ENCODE assay signal across 13 mouse cellular contexts in genomic region chrX:99481677-99482338, GRCm38 (mm10). TPM values are rescaled to one million over a fixed set of nuclear protein-coding genes. Genes with fewer than 3 reads are reported as not detected.
DNase-seq lines count a peak whose midpoint lies in the region; ATAC-seq and TF ChIP-seq lines count a peak whose summit lies in the region.
"Had no signal": no experiment of that assay in that cellular context is flagged by ENCODE, and none has a peak within 500 bp of the region (broad histone marks: within the 10 kb centered on the region; RNA-seq: fewer than 3 reads in every experiment).

No protein-coding gene starts in this region.

- no peak for DNase-seq in kidney, adult 11 months
- DNase-seq in MN1 (ENCODE audit: low spot score) = peak; percentile 24
- DNase-seq in adrenal gland, postnatal 4 days (ENCODE audit: low spot score in 2 of 2) = no peak
- DNase-seq in liver, postnatal 0 days = no peak
- DNase-seq: adrenal gland, adult 8-10 months; kidney, adult 9 months had no signal

- WGBS in kidney, embryonic 16.5 days = 48% methylated on average over 11 of the region's 12 CpGs
- 23% methylated on average over 11 of the region's 12 CpGs for WGBS in forebrain, embryonic 13.5 days
- WGBS in midbrain, embryonic 12.5 days = 40% methylated on average over 11 of the region's 12 CpGs
- WGBS in liver, postnatal 0 days (ENCODE audit: insufficient replicate concordance) = 58% methylated on average over 11 of the region's 12 CpGs

- ATAC-seq in kidney, embryonic 16.5 days (ENCODE audit: low FRiP score, low TSS enrichment) = peak; percentile 67
- ATAC-seq in forebrain, embryonic 13.5 days = peak; percentile 92
- peak; percentile 93 for ATAC-seq in midbrain, embryonic 12.5 days (ENCODE audit: low FRiP score, low read depth)
- no peak for ATAC-seq in liver, postnatal 0 days
- no peak for ATAC-seq in CD4-positive, CD25-positive, alpha-beta regulatory T cell, adult 4 months

- no peak overlapping the region for H3K4me3 ChIP-seq in kidney, embryonic 16.5 days (ENCODE audit: low read length)
- H3K4me3 ChIP-seq in forebrain, embryonic 13.5 days = no peak overlapping the region
- H3K4me3 ChIP-seq in midbrain, embryonic 12.5 days = no peak overlapping the region
- no peak overlapping the region for H3K4me3 ChIP-seq in liver, postnatal 0 days (ENCODE audit: low read depth, low read length)
- H3K4me3 ChIP-seq: embryonic facial prominence, embryonic 12.5 days; myocyte had no signal

- H3K27ac ChIP-seq in kidney, embryonic 16.5 days (ENCODE audit: low read length) = no peak overlapping the region
- peak overlapping the region; percentile 92 for H3K27ac ChIP-seq in forebrain, embryonic 13.5 days
- H3K27ac ChIP-seq in midbrain, embryonic 12.5 days (replicated peaks) = peak overlapping the region; percentile 83
- H3K27ac ChIP-seq in liver, postnatal 0 days (ENCODE audit: low read depth) = no peak overlapping the region
- H3K27ac ChIP-seq: embryonic facial prominence, embryonic 12.5 days; liver, embryonic 14.5 days had no signal

- TF ChIP-seq EP300 in liver, postnatal 0 days (IDR thresholded peaks at IDR 0.05; ENCODE audit: low read depth) = no peak

- peaks cover 50% of the 10 kb centered on the region; the same call in 1 of the 2 replicates for H3K27me3 ChIP-seq in kidney, embryonic 16.5 days (ENCODE audit: insufficient read depth, low read length)
- peaks cover 20% of the 10 kb centered on the region for H3K27me3 ChIP-seq in forebrain, embryonic 13.5 days
- H3K27me3 ChIP-seq in midbrain, embryonic 12.5 days = peaks cover 67% of the 10 kb centered on the region
- H3K27me3 ChIP-seq in liver, postnatal 0 days (ENCODE audit: insufficient read depth, low read length) = peaks cover 3% of the 10 kb centered on the region; the same call in 1 of the 2 replicates

- TF ChIP-seq CTCF in liver, postnatal 0 days (IDR thresholded peaks at IDR 0.05; ENCODE audit: low read depth) = no peak

- H3K9ac ChIP-seq in kidney, embryonic 16.5 days (replicated peaks; ENCODE audit: low read length) = no peak overlapping the region
- no peak overlapping the region; the same call in none of the 2 replicates for H3K9ac ChIP-seq in forebrain, embryonic 13.5 days
- no peak overlapping the region for H3K9ac ChIP-seq in midbrain, embryonic 12.5 days (replicated peaks)
- H3K9ac ChIP-seq in liver, postnatal 0 days (replicated peaks) = no peak overlapping the region
- H3K9ac ChIP-seq: embryonic facial prominence, embryonic 12.5 days; liver, embryonic 14.5 days had no signal

- H3K4me2 ChIP-seq in kidney, embryonic 16.5 days (replicated peaks; ENCODE audit: low read depth, low read length) = no peak overlapping the region
- peak overlapping the region; percentile 36 for H3K4me2 ChIP-seq in forebrain, embryonic 13.5 days
- H3K4me2 ChIP-seq in midbrain, embryonic 12.5 days (replicated peaks) = peak overlapping the region; percentile 13; the same call in 1 of the 2 replicates
- H3K4me2 ChIP-seq in liver, postnatal 0 days (ENCODE audit: low read depth, low read length) = no peak overlapping the region
- H3K4me2 ChIP-seq: embryonic facial prominence, embryonic 12.5 days had no signal

- no peaks in the 10 kb centered on the region for H3K36me3 ChIP-seq in kidney, embryonic 16.5 days (ENCODE audit: insufficient read depth, low read length)
- no peaks in the 10 kb centered on the region for H3K36me3 ChIP-seq in forebrain, embryonic 13.5 days (ENCODE audit: poor library complexity, severe bottlenecking)
- H3K36me3 ChIP-seq in midbrain, embryonic 12.5 days = no peaks in the 10 kb centered on the region
- H3K36me3 ChIP-seq in liver, postnatal 0 days (replicated peaks; ENCODE audit: insufficient read depth, low read length) = no peaks in the 10 kb centered on the region
- H3K36me3 ChIP-seq: embryonic facial prominence, embryonic 12.5 days had no signal

- 0 out of 2 replicates have a peak, but pooled peaks cover 4% of the 10 kb centered on the region for H3K4me1 ChIP-seq in kidney, embryonic 16.5 days (ENCODE audit: insufficient read depth, low read length)
- H3K4me1 ChIP-seq in forebrain, embryonic 13.5 days = peaks cover 32% of the 10 kb centered on the region
- H3K4me1 ChIP-seq in midbrain, embryonic 12.5 days = peaks cover 23% of the 10 kb centered on the region
- H3K4me1 ChIP-seq in liver, postnatal 0 days (ENCODE audit: insufficient read depth) = no peaks in the 10 kb centered on the region
- H3K4me1 ChIP-seq: embryonic facial prominence, embryonic 12.5 days had no signal

- H3K9me3 ChIP-seq in kidney, embryonic 16.5 days (ENCODE audit: low read length) = no peaks in the 10 kb centered on the region
- H3K9me3 ChIP-seq in forebrain, embryonic 13.5 days (replicated peaks) = no peaks in the 10 kb centered on the region
- no peaks in the 10 kb centered on the region for H3K9me3 ChIP-seq in midbrain, embryonic 12.5 days
- H3K9me3 ChIP-seq in liver, postnatal 0 days (ENCODE audit: low read length) = no peaks in the 10 kb centered on the region
- H3K9me3 ChIP-seq: embryonic facial prominence, embryonic 12.5 days had no signal

RNA-seq across cellular contexts. Expression of gene Pja1, which starts 10.7 kb away (rescaled TPM):
- 207 and 212 TPM in 2 replicates for polyA plus RNA-seq in kidney, embryonic 16.5 days (2015; fragmentation: Nextera tagmentation; extraction: Ambion mirVana)
- polyA plus RNA-seq in forebrain, embryonic 13.5 days (2015; fragmentation: Nextera tagmentation; extraction: Ambion mirVana) = 316 and 321 TPM in 2 replicates
- 243 and 249 TPM in 2 replicates for polyA plus RNA-seq in midbrain, embryonic 12.5 days (2016; fragmentation: Nextera tagmentation; extraction: Ambion mirVana)
- total RNA-seq in adrenal gland, postnatal 4 days (2021) = 100 to 1,000 TPM; 119 to 124 TPM
- 31.9 and 32.1 TPM in 2 replicates for polyA plus RNA-seq in liver, postnatal 0 days (2015; fragmentation: Nextera tagmentation; extraction: Ambion mirVana)
- polyA plus RNA-seq in CD4-positive, CD25-positive, alpha-beta regulatory T cell, adult 4 months (2017; shearing (Covaris generic)) = 10 to 100 TPM; 61.9 to 82.5 TPM

Comparison
In these comparisons a context has a peak if more than half of its experiments do, and no peak if none do; other contexts are left out.
1. ATAC-seq: peak in kidney, embryonic 16.5 days (single experiment), forebrain, embryonic 13.5 days (single experiment) and midbrain, embryonic 12.5 days (single experiment); none in liver, postnatal 0 days (single experiment) and CD4-positive, CD25-positive, alpha-beta regulatory T cell, adult 4 months (single experiment).
2. H3K27ac ChIP-seq: peak in forebrain, embryonic 13.5 days (single experiment) and midbrain, embryonic 12.5 days (single experiment); none in kidney, embryonic 16.5 days (single experiment) and liver, postnatal 0 days (single experiment).
3. H3K4me2 ChIP-seq: peak in forebrain, embryonic 13.5 days (single experiment) and midbrain, embryonic 12.5 days (single experiment); none in kidney, embryonic 16.5 days (single experiment) and liver, postnatal 0 days (single experiment).